Mouse (Mus musculus): ENCODE data around the gene Scn8a. TPM values are rescaled to one million over a fixed set of nuclear protein-coding genes. Genes with fewer than 3 reads are reported as not detected.
"Not testable (repeated sequence)": the region's sequence is repeated elsewhere in the genome, so short reads cannot be mapped to it uniquely, and the experiment has no call there.

The Scn8a gene
- polyA plus RNA-seq (2015; fragmentation: Nextera tagmentation; extraction: Ambion mirVana) = 1.3 and 3.1 TPM in 2 replicates

DNA sequence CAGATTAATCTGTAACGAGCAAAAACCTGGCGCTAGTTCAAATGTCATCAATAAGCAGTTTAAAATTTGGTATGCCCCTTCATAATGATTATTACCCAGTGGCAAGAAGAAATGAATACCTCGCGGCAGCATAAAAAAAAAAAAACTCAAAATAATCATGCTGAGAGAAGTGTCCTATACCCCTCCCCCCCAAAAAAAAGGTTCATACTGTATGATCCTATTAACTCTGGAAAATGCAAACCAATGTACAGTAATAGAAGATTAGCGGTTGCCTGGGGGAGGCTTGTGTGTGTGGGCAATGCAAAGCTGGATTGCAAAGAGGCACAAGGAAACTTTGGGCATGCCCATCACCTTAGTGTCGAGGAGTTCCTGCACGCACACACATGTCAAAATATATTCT, at the start of gene Scn8a:
TSS of gene Scn8a (plus strand) at position 301 of the 400 bp plus-strand sequence.
- H3K9me3 ChIP-seq = no peaks in the 10 kb centered on the region
- H3K36me3 ChIP-seq = no peaks in the 10 kb centered on the region
- H3K4me2 ChIP-seq = peak within 1 kb of the TSS; percentile 90
- H3K4me1 ChIP-seq = peaks cover 20% of the 10 kb centered on the region
- ATAC-seq (ENCODE audit: insufficient number of reproducible peaks, low FRiP score, low TSS enrichment, low read depth) = no peak
- H3K9ac ChIP-seq = no peak within 1 kb of the TSS
- H3K27me3 ChIP-seq = peaks cover 50% of the 10 kb centered on the region
- peak within 1 kb of the TSS; percentile 68 for H3K4me3 ChIP-seq
- WGBS = 74% methylated on average over 7 of the region's 7 CpGs
- no peak within 1 kb of the TSS for H3K27ac ChIP-seq

GRCm38 (mm10) chr15:100821824-100822223, 47.8 kb upstream of the Scn8a start:
- WGBS = 61% methylated on average over 8 of the region's 8 CpGs
- H3K9me3 ChIP-seq = no peaks in the 10 kb centered on the region
- ATAC-seq (ENCODE audit: insufficient number of reproducible peaks, low FRiP score, low TSS enrichment, low read depth) = no peak

GRCm38 (mm10) chr15:100822370-100822769, 47.3 kb upstream of the Scn8a start:
- not testable (repeated sequence) for H3K36me3 ChIP-seq; H3K4me1 ChIP-seq; H3K4me2 ChIP-seq; ATAC-seq (ENCODE audit: insufficient number of reproducible peaks, low FRiP score, low TSS enrichment, low read depth); H3K9ac ChIP-seq; H3K27ac ChIP-seq; H3K4me3 ChIP-seq; H3K9me3 ChIP-seq
- 68% methylated on average over 4 of the region's 4 CpGs for WGBS
- peaks cover 28% of the 10 kb centered on the region for H3K27me3 ChIP-seq

More at GRCm38 (mm10) chr15:100821824-100822223, 47.8 kb upstream of the Scn8a start:
- Histone ChIP-seq H3K27me3 (peaks cover 28% of the 10 kb centered on the region), H3K4me1 (peaks cover 8% of the 10 kb centered on the region), H3K4me2 (no peak overlapping the region), H3K36me3 (no peaks in the 10 kb centered on the region), H3K4me3 (no peak overlapping the region), H3K9ac (no peak overlapping the region), H3K27ac (no peak overlapping the region)

DNA sequence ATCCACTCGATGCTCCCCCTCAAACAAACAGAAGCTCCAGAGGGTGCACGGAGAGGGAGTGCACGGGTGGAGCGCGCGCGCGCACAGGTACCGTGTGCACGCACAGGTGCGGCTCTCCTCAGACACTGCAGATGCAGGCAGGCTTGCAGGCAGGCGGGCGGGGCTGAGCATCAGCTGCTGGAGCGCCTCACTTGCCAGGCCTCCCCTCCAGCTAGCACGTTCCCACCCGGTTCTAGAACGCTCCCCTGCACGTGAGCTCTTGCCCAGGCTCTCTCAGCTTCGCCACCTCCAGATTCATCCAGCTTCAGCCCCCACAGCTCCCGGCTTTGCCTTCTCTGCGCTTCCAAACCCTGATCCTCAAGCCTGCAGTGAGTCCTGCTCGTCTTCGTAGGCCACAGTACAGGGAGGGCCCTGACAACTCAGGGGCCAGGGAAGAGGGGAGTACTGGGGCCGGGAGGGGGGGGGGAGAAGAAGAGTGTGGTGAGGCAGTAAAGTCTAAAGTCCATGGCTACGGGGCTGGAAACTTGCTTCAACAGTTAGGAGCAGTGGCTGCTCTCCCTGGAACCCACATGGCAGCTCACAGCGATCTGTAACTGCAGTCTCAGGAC, 44.3 kb upstream of the Scn8a start:
- Histone ChIP-seq H3K4me1 (peaks cover 8% of the 10 kb centered on the region), H3K4me2 (peak overlapping the region; percentile 30), H3K36me3 (no peaks in the 10 kb centered on the region), H3K27ac (no peak overlapping the region), H3K9me3 (no peaks in the 10 kb centered on the region), H3K27me3 (peaks cover 28% of the 10 kb centered on the region), H3K9ac (no peak overlapping the region), H3K4me3 (no peak overlapping the region)
- WGBS = 16% methylated on average over 26 of the region's 26 CpGs
- peak; percentile 44; the same call in 1 of the 2 replicates for ATAC-seq (ENCODE audit: insufficient number of reproducible peaks, low FRiP score, low TSS enrichment, low read depth)

- Histone ChIP-seq H3K27ac (no peak overlapping the region), H3K9me3 (no peaks in the 10 kb centered on the region), H3K4me2 (no peak overlapping the region), H3K36me3 (no peaks in the 10 kb centered on the region), H3K4me3 (no peak overlapping the region), H3K27me3 (peaks cover 28% of the 10 kb centered on the region), H3K9ac (no peak overlapping the region), H3K4me1 (peaks cover 8% of the 10 kb centered on the region)
- no peak for ATAC-seq (ENCODE audit: insufficient number of reproducible peaks, low FRiP score, low TSS enrichment, low read depth)
- 87% methylated on average over 8 of the region's 8 CpGs for WGBS
Observed at GRCm38 (mm10) chr15:100826076-100826475, 43.6 kb upstream of the Scn8a start.

- no peak for ATAC-seq (ENCODE audit: insufficient number of reproducible peaks, low FRiP score, low TSS enrichment, low read depth)
- Histone ChIP-seq H3K9ac (no peak overlapping the region), H3K36me3 (no peaks in the 10 kb centered on the region), H3K27ac (no peak overlapping the region), H3K9me3 (no peaks in the 10 kb centered on the region), H3K4me2 (no peak overlapping the region), H3K27me3 (peaks cover 14% of the 10 kb centered on the region), H3K4me1 (peaks cover 10% of the 10 kb centered on the region), H3K4me3 (no peak overlapping the region)
- WGBS = 85% methylated on average over 9 of the region's 9 CpGs
Observed at GRCm38 (mm10) chr15:100829775-100830174, 39.9 kb upstream of the Scn8a start.

GRCm38 (mm10) chr15:100830682-100831081, 39.0 kb upstream of the Scn8a start:
- Histone ChIP-seq H3K9ac (no peak overlapping the region), H3K27ac (no peak overlapping the region), H3K27me3 (peaks cover 6% of the 10 kb centered on the region; the same call in 1 of the 2 replicates), H3K4me3 (no peak overlapping the region), H3K9me3 (no peaks in the 10 kb centered on the region), H3K4me2 (no peak overlapping the region), H3K4me1 (peaks cover 2% of the 10 kb centered on the region; the same call in 1 of the 2 replicates), H3K36me3 (no peaks in the 10 kb centered on the region)
- WGBS = 59% methylated on average over 6 of the region's 6 CpGs
- no peak for ATAC-seq (ENCODE audit: insufficient number of reproducible peaks, low FRiP score, low TSS enrichment, low read depth)

DNA sequence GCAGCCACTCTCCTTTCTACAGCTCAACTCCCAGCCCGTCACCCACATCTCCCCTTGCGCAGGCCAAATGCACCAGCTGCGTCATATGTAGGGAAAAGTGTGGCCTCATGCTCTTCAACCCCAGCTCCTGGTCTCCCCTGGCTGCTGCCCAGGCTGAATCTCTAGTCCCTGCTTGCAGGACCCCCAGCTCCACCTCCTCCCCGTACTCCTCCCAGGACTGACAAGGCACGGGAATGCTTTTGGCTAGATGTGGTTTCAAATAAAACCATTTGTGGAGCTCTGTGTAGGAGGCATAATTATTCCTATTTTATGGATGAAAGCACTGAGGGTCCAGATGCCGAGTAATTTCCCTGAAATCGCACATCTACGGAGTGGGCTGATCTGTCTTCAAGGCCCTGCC, 37.5 kb upstream of the Scn8a start:
- Histone ChIP-seq H3K9me3 (no peaks in the 10 kb centered on the region), H3K4me2 (no peak overlapping the region), H3K27ac (no peak overlapping the region), H3K27me3 (no peaks in the 10 kb centered on the region), H3K36me3 (no peaks in the 10 kb centered on the region), H3K4me3 (no peak overlapping the region), H3K9ac (no peak overlapping the region), H3K4me1 (peaks cover 2% of the 10 kb centered on the region; the same call in 1 of the 2 replicates)
- WGBS = 73% methylated on average over 8 of the region's 8 CpGs
- no peak for ATAC-seq (ENCODE audit: insufficient number of reproducible peaks, low FRiP score, low TSS enrichment, low read depth)

GRCm38 (mm10) chr15:100832784-100833183, 36.9 kb upstream of the Scn8a start:
- H3K4me1 ChIP-seq = peaks cover 2% of the 10 kb centered on the region; the same call in 1 of the 2 replicates
- WGBS = 24% methylated on average over 7 of the region's 7 CpGs
- H3K4me2 ChIP-seq = no peak overlapping the region
- H3K9ac ChIP-seq = no peak overlapping the region
- H3K27me3 ChIP-seq = no peaks in the 10 kb centered on the region
- H3K9me3 ChIP-seq = no peaks in the 10 kb centered on the region
- H3K27ac ChIP-seq = no peak overlapping the region
- H3K4me3 ChIP-seq = no peak overlapping the region
- H3K36me3 ChIP-seq = no peaks in the 10 kb centered on the region
- ATAC-seq (ENCODE audit: insufficient number of reproducible peaks, low FRiP score, low TSS enrichment, low read depth) = no peak

- Histone ChIP-seq H3K36me3 (no peaks in the 10 kb centered on the region), H3K27ac (no peak overlapping the region), H3K27me3 (no peaks in the 10 kb centered on the region), H3K9me3 (no peaks in the 10 kb centered on the region), H3K4me3 (no peak overlapping the region), H3K4me1 (peaks cover 5% of the 10 kb centered on the region), H3K9ac (no peak overlapping the region), H3K4me2 (no peak overlapping the region)
- 86% methylated on average over 8 of the region's 8 CpGs for WGBS
- no peak for ATAC-seq (ENCODE audit: insufficient number of reproducible peaks, low FRiP score, low TSS enrichment, low read depth)
Observed at GRCm38 (mm10) chr15:100836729-100837128, 32.9 kb upstream of the Scn8a start.

DNA sequence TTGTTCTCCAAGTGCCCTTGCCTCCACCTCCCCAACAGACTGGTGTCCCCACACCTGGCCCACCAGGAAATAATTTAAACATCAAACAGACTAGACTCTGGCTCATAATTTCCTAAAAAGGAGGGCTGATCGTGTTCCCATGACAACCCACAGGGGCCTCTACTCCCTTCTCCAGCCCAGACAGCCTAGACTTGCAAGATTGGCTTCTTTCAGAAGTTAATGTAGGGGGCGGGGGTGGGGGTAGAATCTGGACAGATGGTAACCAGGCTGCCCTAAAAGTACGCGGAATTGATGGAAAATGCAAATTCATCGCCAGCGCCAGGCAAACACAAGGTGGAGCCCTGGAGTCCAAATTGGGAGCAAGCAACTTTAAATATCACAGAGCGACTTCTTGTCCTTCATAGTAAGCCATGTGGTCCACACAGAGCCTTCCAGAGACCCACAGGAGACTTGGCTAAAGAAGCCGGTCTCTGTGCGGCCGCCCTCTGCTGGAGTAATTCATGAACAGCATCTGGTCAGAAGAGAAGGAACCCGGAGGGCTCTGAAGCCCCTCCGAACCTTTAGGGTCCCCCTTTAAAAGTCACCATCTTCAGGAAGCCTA, 31.0 kb upstream of the Scn8a start:
- Histone ChIP-seq H3K9me3 (no peaks in the 10 kb centered on the region), H3K4me3 (no peak overlapping the region), H3K27ac (no peak overlapping the region; the same call in 1 of the 2 replicates), H3K9ac (no peak overlapping the region), H3K4me2 (no peak overlapping the region), H3K36me3 (no peaks in the 10 kb centered on the region), H3K27me3 (no peaks in the 10 kb centered on the region), H3K4me1 (peaks cover 3% of the 10 kb centered on the region; the same call in 1 of the 2 replicates)
- WGBS = 24% methylated on average over 12 of the region's 12 CpGs
- peak; percentile 74; the same call in 1 of the 2 replicates for ATAC-seq (ENCODE audit: insufficient number of reproducible peaks, low FRiP score, low TSS enrichment, low read depth)

DNA sequence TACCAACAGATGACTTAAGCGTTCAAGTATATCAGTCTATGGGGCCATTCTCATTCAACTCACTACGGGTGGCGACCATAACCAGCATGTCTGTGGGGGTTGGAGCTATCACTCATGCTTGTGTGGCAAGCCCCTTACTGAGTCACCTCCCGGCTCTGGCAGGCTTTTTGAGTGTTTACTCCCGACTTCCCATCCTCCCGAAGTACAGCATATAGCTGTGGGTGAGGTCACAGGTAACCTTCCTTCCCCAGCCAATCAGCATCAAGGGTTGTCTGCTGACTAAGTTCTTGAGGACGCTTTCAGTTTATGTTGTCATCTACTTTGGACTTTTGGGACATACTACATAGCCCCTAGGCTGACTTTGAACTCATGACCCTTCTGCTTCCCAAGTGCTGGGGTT, 25.3 kb upstream of the Scn8a start:
- ATAC-seq (ENCODE audit: insufficient number of reproducible peaks, low FRiP score, low TSS enrichment, low read depth) = no peak
- Histone ChIP-seq H3K27ac (no peak overlapping the region), H3K4me3 (no peak overlapping the region), H3K27me3 (no peaks in the 10 kb centered on the region), H3K4me1 (no peaks in the 10 kb centered on the region), H3K9me3 (no peaks in the 10 kb centered on the region), H3K36me3 (no peaks in the 10 kb centered on the region), H3K9ac (no peak overlapping the region), H3K4me2 (no peak overlapping the region)
- WGBS = 82% methylated on average over 7 of the region's 7 CpGs
